Mouse (Mus musculus): ENCODE measurements around the gene Lcn5.
"Not testable (repeated sequence)": the region's sequence is repeated elsewhere in the genome, so short reads cannot be mapped to it uniquely, and the experiment has no call there.

Lcn5 gene

DNA sequence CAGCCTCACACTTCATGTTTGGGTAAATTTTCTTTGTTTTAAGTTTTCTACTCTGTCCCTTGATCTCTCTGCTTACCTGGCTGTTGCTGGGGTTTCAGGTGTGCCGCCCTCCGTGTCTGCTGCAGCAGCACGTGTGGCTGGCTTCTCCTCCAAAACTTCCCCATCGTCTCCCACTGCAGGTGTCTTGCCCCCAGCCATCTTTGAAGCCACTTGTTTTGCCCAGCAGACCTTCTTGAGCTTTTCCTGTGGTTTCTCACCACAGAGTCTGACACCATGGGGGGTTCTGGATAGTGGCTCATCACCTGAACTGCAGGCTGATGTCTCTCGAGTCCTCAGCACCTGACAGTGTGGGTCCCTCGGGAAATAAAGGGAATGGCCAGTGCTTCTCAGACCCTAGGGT is 21.8 kb downstream of the Lcn5 start:
- no peak for DNase-seq (ENCODE audit: low read depth, low spot score)

- no peak for DNase-seq (ENCODE audit: low read depth, low spot score)
Measured at GRCm38 (mm10) chr2:25682426-25682825, 24.7 kb downstream of the Lcn5 start, which contains the start of gene Lcn10. Lcn10 (plus strand) TSS chr2:25682726.

DNA sequence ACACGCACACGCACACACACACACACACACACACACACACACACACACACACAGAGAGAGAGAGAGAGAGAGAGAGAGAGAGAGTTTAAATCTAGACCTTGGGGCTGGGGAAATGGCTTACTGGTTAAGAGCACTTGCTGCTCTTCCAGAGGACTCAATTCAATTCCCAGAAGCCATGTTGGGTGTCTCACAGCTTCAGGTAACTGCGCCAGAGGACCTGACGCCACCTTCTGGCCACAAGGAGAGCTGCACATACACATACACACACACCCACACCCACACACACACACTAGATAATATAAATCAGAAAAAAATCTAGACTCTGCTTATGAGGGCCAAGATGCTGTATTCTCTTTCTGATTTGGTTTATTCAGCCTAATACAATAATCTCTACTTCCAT is 29.2 kb downstream of the Lcn5 start:
- DNase-seq (ENCODE audit: low read depth, low spot score) = no peak

DNA sequence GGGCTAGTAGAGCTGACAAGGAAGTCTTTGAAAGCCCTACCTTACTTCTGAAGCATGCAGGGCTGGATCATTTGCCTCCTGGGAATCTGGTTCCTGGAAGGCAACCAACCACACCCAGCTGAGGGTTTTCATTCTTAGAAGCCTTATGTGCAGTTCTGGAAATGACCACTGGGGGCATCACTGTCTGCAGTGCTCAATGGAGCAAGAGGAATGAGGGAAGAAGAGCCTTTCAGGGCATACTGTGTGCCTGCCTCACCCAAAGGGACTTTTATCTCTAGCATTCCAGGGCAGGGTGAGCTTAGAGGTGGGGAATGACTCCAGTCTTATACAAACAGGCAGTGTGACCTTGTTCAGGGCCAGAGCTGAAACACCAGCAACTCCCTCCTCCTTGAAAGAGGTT is 36.9 kb downstream of the Lcn5 start:
- no peak for DNase-seq (ENCODE audit: low read depth, low spot score)

DNA sequence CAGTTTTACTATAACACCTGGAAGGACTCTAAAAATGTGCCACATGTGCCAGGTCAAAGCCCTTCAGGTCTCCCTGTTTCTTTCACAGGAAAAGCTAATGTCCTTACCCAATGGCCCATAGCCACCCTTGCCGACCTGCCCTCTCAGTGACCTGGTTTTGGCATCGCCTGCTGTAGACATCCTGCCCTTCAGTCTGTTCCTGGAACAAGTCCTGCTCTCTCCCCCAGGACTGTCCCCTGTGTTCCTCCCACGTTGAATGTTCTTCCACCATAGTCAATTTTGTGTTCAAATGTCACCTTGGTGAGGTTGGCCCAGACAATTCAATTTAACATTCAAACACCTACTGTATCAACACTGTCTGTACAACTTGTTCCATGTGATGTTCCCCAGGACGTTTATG is 39.2 kb downstream of the Lcn5 start:
- DNase-seq (ENCODE audit: low read depth, low spot score) = no peak

GRCm38 (mm10) chr2:25698696-25699095 is 40.9 kb downstream of the Lcn5 start:
- no peak for DNase-seq (ENCODE audit: low read depth, low spot score)

DNA sequence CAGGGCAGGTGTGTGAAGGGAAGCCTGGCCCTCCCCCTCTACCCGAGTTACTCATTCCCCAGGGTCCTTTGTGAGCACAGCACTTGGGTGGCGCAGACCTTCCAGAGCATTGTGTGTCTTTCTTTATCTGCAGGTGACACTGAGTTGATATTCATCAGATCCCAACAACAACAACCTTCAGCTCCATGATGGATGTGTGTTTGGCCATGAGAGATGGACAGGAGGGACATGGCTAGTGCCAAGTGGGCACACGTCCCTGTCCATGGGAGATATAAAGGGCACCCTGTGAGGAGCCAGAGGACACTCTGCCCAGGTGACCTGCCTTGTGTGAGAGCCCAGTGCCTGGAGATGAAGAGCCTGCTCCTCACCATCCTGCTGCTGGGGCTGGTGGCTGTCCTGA is 42.0 kb downstream of the Lcn5 start, which contains the start of gene Obp2a:
Obp2a (plus strand) TSS at position 301 of the 400 bp plus-strand sequence.
- DNase-seq (ENCODE audit: low read depth, low spot score) = not testable (repeated sequence)

DNA sequence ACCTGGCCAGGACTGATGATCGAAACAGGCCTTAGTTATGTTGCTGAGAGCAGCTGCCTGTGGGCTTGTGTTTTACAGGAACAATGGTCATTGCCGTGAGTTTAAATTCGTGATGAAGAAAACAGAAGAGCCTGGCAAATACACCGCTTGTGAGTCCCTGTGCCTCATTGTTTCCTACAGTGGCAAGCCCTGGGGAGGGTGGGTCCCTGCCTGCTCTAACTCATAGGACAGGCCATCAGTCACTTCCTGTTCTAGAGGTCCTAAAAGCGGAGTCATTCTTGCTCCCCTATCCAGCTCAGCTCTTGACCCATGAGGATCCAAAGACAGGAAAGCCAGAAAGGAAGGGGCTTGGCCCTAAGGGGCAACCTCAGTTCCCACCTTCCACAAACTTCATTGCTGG is 43.2 kb downstream of the Lcn5 start:
- DNase-seq (ENCODE audit: low read depth, low spot score) = no peak

DNA sequence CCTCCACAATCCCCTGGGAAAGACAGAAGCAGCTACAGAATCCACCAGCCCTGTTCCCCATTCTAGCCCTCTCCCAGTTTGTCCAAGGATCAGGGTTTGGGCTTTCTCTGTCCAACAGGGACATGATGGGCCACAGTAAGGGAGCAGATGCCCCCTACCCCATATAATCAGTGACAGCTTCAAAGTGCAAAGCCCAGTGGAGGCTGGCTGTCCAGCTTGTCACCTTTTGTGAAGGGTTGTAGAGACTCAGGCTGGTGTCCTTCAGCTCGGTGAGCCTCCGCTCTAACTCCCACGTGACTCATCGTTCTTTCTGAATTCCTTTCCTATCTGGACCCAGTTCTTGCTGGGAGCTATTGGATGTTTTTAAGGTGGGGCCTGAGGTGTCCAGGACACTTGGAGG is 46.0 kb downstream of the Lcn5 start:
- DNase-seq (ENCODE audit: low read depth, low spot score) = no peak

GRCm38 (mm10) chr2:25706643-25707481 is 49.1 kb downstream of the Lcn5 start, which contains the start of gene Bmyc:
Bmyc (plus strand) TSS chr2:25706739.
- peak; percentile 84 for DNase-seq (ENCODE audit: low read depth, low spot score)

- DNase-seq (ENCODE audit: low read depth, low spot score) = no peak
Measured at GRCm38 (mm10) chr2:25708121-25708520, 50.4 kb downstream of the Lcn5 start.

- DNase-seq (ENCODE audit: low read depth, low spot score) = not testable (repeated sequence)
Measured at GRCm38 (mm10) chr2:25709056-25709455, 51.3 kb downstream of the Lcn5 start.

DNA sequence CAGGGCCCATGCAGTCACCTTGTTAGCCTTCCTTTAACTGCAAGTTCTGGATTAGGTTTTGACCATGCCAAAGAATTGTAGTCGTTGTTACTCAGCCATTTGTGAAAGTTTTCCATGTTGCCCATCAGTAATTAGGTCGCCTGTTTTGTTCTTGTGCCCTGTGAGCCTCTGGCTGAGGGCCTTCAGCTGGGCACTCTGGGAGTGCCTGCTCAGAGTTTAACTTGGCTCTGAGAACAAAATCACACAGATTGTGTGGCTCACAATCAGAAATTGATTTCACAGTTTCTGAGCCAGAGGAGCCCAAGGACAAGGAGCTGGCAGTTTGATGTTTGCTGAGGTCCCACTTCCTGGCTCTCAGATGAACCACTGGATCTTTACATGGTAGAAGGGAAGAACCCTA is 52.0 kb downstream of the Lcn5 start:
- not testable (repeated sequence) for DNase-seq (ENCODE audit: low read depth, low spot score)
